Mouse (Mus musculus): ENCODE results near the gene Neurod1.

GRCm38 (mm10) chr2:79451438-79451837 lies 5.1 kb downstream of the Neurod1 start:
- TF ChIP-seq CTCF (IDR thresholded peaks at IDR 0.05; ENCODE audit: control insufficient read depth, insufficient read depth, low read length), result no peak
- TF ChIP-seq POLR2A (IDR thresholded peaks at IDR 0.05; ENCODE audit: borderline replicate concordance, control insufficient read depth, low read depth, low read length), result no peak

All from bone marrow, adult 2 months (tissue).